Mouse (Mus musculus) hindbrain, embryonic 11.5 days (tissue): ENCODE measurements at regions not wholly inside any gene's neighbourhood (a gene's known extent, or its start where the extent isn't known, plus 50 kb on each side); places are given as distances from the start of the nearest gene placed in this dataset.
A peak's percentile ranks its signal among the peaks of the same experiment; 100 is the strongest.

ENCODE experiments used
- ATAC-seq: fragments of 200-750 bp; cut with Nextera tagmentation; 2 replicates; pipeline ENCODE4 v1.8.0; 2017; ENCODE audit warnings: mild to moderate bottlenecking, moderate TSS enrichment, moderate library complexity; ENCODE audit not compliant: low FRiP score
- DNase-seq: peaks from one replicate; pipeline ENCODE4 v3.0.0-alpha.2; 2015; ENCODE audit warnings: low spot score
- H3K27ac ChIP-seq: fragments of 300-500 bp; sonication (generic); 2 replicates; pipeline ENCODE4 v1.5.1; 2014; ENCODE audit warnings: mild to moderate bottlenecking, low read depth, low read length
- H3K27me3 ChIP-seq: fragments of 300-500 bp; sonication (generic); 2 replicates; pipeline ENCODE4 v1.6.1; 2014; ENCODE audit warnings: mild to moderate bottlenecking, low read length, moderate library complexity, mixed read lengths; ENCODE audit not compliant: control insufficient read depth, insufficient read depth
- H3K36me3 ChIP-seq: fragments of 300-500 bp; sonication (generic); 2 replicates; pipeline ENCODE4 v1.6.1; 2014; ENCODE audit warnings: mild to moderate bottlenecking, low read length, moderate library complexity, mixed read lengths; ENCODE audit not compliant: control insufficient read depth, insufficient read depth
- H3K4me1 ChIP-seq: fragments of 300-500 bp; sonication (generic); replicated peaks from 2 replicates; pipeline ENCODE4 v1.6.1; 2014; ENCODE audit warnings: low read length, mixed read lengths; ENCODE audit not compliant: control insufficient read depth, insufficient read depth
- H3K4me2 ChIP-seq: fragments of 300-500 bp; sonication (generic); replicated peaks from 2 replicates; pipeline ENCODE4 v1.6.1; 2014; ENCODE audit warnings: mild to moderate bottlenecking, low read depth, low read length
- H3K4me3 ChIP-seq: fragments of 300-500 bp; sonication (generic); 2 replicates; pipeline ENCODE4 v1.5.1; 2014; ENCODE audit warnings: low read depth, low read length
- H3K9ac ChIP-seq: fragments of 300-500 bp; sonication (generic); 2 replicates; pipeline ENCODE4 v1.6.1; 2014; ENCODE audit warnings: low read depth, low read length
- H3K9me3 ChIP-seq: fragments of 300-500 bp; sonication (generic); 2 replicates; pipeline ENCODE4 v1.6.1; 2016; ENCODE audit warnings: low read length; ENCODE audit not compliant: control insufficient read depth
- WGBS: fragments of 180-500 bp; shearing (Covaris S2); extraction: QIAGEN DNeasy Blood & Tissue Kit; methylation state at CpG from one replicate; pipeline ENCODE4 v1.1.7; 2014; 5-methylcytosine and 5-hydroxymethylcytosine counted together

DNA sequence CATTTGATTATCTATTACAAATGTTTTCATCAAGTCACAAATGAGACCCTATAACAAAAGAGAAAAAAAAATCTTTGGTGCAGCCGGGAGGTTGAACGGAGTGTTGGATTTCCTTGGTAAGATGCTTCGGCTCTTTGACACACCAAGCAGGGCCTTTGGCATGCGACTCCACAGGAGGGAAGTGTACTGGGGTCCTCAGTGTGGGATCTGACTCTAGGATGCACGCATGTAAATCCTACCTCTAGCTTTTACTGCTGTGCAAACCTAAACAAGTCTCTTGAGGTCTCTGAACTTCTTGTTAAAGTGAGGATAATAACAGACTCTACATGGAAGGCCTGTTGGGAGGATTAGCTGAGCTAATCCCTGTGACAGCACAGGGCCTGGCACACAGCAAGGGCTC lies 257.6 kb upstream of the Irx3 start:
- peaks cover 3% of the 10 kb centered on the region; the same call in 1 of the 2 replicates for H3K27me3 ChIP-seq
- H3K36me3 ChIP-seq, result no peaks in the 10 kb centered on the region
- no peak for DNase-seq
- WGBS, result 42% methylated on average over 5 of the region's 5 CpGs
- peaks cover 6% of the 10 kb centered on the region for H3K4me1 ChIP-seq
- no peak for ATAC-seq
- no peaks in the 10 kb centered on the region for H3K9me3 ChIP-seq
- no peak overlapping the region for H3K4me2 ChIP-seq
- no peak overlapping the region for H3K9ac ChIP-seq
- no peak overlapping the region for H3K27ac ChIP-seq
- H3K4me3 ChIP-seq, result no peak overlapping the region

- no peak for ATAC-seq
- Histone ChIP-seq H3K4me2 (no peak overlapping the region), H3K9ac (no peak overlapping the region), H3K27ac (no peak overlapping the region), H3K4me3 (no peak overlapping the region), H3K4me1 (peaks cover 2% of the 10 kb centered on the region; the same call in 1 of the 2 replicates), H3K27me3 (peaks cover 3% of the 10 kb centered on the region; the same call in 1 of the 2 replicates), H3K9me3 (no peaks in the 10 kb centered on the region), H3K36me3 (no peaks in the 10 kb centered on the region)
- WGBS, result 35% methylated on average over 10 of the region's 10 CpGs
- DNase-seq, result peak; percentile 36
These were observed 257.1 kb upstream of the Irx3 start for GRCm38 (mm10) chr8:92058953-92059352.

- Histone ChIP-seq H3K9me3 (no peaks in the 10 kb centered on the region), H3K4me1 (peaks cover 2% of the 10 kb centered on the region; the same call in 1 of the 2 replicates), H3K27me3 (peaks cover 3% of the 10 kb centered on the region; the same call in 1 of the 2 replicates), H3K36me3 (no peaks in the 10 kb centered on the region), H3K4me3 (no peak overlapping the region), H3K27ac (no peak overlapping the region), H3K4me2 (no peak overlapping the region), H3K9ac (no peak overlapping the region)
- 43% methylated on average over 8 of the region's 8 CpGs for WGBS
- ATAC-seq, result no peak
- no peak for DNase-seq
These were observed 256.0 kb upstream of the Irx3 start for GRCm38 (mm10) chr8:92057857-92058256.

GRCm38 (mm10) chr8:92055590-92055989 lies 253.7 kb upstream of the Irx3 start:
- Histone ChIP-seq H3K27me3 (no peaks in the 10 kb centered on the region), H3K36me3 (no peaks in the 10 kb centered on the region), H3K27ac (no peak overlapping the region), H3K4me2 (no peak overlapping the region), H3K9ac (no peak overlapping the region), H3K4me3 (no peak overlapping the region), H3K4me1 (peaks cover 2% of the 10 kb centered on the region; the same call in 1 of the 2 replicates), H3K9me3 (no peaks in the 10 kb centered on the region)
- ATAC-seq (no peak), DNase-seq (no peak)
- WGBS, result 79% methylated on average over 4 of the region's 4 CpGs

GRCm38 (mm10) chr8:92044695-92045094 lies 242.8 kb upstream of the Irx3 start:
- no peaks in the 10 kb centered on the region for H3K36me3 ChIP-seq
- H3K4me3 ChIP-seq, result no peak overlapping the region
- ATAC-seq (no peak), DNase-seq (no peak)
- 93% methylated on average over 3 of the region's 3 CpGs for WGBS
- no peak overlapping the region for H3K4me2 ChIP-seq
- peaks cover 5% of the 10 kb centered on the region for H3K4me1 ChIP-seq
- no peak overlapping the region for H3K27ac ChIP-seq
- no peaks in the 10 kb centered on the region for H3K9me3 ChIP-seq
- H3K27me3 ChIP-seq, result no peaks in the 10 kb centered on the region; the same call in 1 of the 2 replicates
- H3K9ac ChIP-seq, result no peak overlapping the region

DNA sequence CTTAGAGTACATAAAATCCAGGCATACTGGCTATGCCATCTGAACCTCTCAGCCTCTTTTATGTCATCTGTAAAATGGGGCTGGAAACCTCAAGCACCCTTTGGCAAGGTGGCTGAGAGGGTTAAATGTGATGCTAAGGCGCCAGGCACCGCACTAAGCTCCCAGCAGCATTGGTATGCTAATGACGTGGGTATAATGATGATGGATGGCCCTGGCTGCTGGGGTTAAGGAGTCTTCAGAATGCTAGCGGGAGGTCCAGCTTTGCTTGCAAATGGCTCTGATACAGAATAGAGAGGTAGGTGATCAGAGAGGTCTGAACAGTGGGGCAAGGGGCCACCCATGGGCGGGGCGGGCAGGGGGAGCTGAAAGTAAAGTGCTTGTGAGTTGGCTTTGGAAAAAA lies 241.1 kb upstream of the Irx3 start:
- Histone ChIP-seq H3K4me1 (peaks cover 5% of the 10 kb centered on the region), H3K9ac (no peak overlapping the region), H3K9me3 (no peaks in the 10 kb centered on the region), H3K36me3 (no peaks in the 10 kb centered on the region), H3K27me3 (no peaks in the 10 kb centered on the region), H3K4me3 (no peak overlapping the region), H3K4me2 (no peak overlapping the region), H3K27ac (no peak overlapping the region)
- WGBS, result 2% methylated on average over 6 of the region's 6 CpGs
- ATAC-seq, result peak; percentile 57
- DNase-seq, result peak; percentile 74

DNA sequence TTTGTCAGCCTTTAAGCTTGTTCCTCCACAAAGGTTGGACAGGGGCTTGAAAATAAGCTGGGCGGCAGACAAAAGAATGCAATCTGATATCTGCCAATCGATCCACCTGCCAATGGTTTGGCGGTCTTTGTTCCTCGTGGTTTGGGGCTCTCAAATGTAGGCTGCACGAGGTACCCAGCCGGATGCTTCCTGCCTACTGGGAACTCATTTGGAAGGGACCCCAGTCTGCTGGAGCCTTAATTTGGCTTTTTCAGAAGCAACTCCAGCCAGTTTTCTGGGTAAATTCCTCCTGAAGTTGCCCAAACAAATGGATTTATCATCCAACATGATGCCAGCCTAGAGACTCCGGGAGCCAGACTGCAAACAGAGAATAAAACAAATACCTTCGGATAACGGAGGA lies 228.1 kb upstream of the Irx3 start:
- Histone ChIP-seq H3K4me1 (0 out of 2 replicates have a peak, but pooled peaks cover 3% of the 10 kb centered on the region), H3K36me3 (no peaks in the 10 kb centered on the region), H3K4me2 (no peak overlapping the region), H3K27me3 (peaks cover 6% of the 10 kb centered on the region; the same call in 1 of the 2 replicates), H3K4me3 (no peak overlapping the region), H3K9me3 (no peaks in the 10 kb centered on the region), H3K9ac (no peak overlapping the region), H3K27ac (peak overlapping the region; percentile 45; the same call in 1 of the 2 replicates)
- ATAC-seq (no peak), DNase-seq (no peak)
- WGBS, result 27% methylated on average over 9 of the region's 9 CpGs

- Histone ChIP-seq H3K4me3 (no peak overlapping the region), H3K4me1 (0 out of 2 replicates have a peak, but pooled peaks cover 3% of the 10 kb centered on the region), H3K9ac (no peak overlapping the region), H3K27me3 (peaks cover 6% of the 10 kb centered on the region; the same call in 1 of the 2 replicates), H3K4me2 (no peak overlapping the region), H3K9me3 (no peaks in the 10 kb centered on the region), H3K36me3 (no peaks in the 10 kb centered on the region), H3K27ac (peak overlapping the region; percentile 45; the same call in 1 of the 2 replicates)
- WGBS, result 14% methylated on average over 6 of the region's 6 CpGs
- ATAC-seq (no peak), DNase-seq (peak; percentile 37)
These were observed 227.6 kb upstream of the Irx3 start for GRCm38 (mm10) chr8:92029516-92029915.

DNA sequence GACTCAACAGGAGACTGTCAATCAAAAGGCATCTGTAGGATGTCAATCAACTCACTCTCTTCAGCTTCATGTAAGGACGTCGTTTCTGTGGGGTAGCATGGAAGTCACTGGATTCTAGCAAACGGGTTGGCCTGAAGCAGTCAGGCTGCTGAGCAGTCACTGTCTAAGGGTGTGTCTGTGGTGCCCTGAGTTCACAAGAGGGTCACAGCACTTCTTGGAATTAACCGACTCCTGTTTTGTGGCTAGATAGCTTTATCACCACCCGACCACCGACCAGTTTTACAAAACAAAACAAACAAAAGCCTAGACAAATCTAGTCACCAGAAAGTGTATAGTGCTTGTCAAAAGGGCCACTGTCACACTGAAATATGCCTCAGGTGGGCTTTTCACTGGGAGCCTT lies 226.4 kb upstream of the Irx3 start:
- WGBS, result 8% methylated on average over 6 of the region's 6 CpGs
- ATAC-seq (no peak), DNase-seq (no peak)
- H3K4me3 ChIP-seq, result no peak overlapping the region
- H3K9ac ChIP-seq, result no peak overlapping the region
- H3K36me3 ChIP-seq, result no peaks in the 10 kb centered on the region
- H3K9me3 ChIP-seq, result no peaks in the 10 kb centered on the region
- no peak overlapping the region for H3K27ac ChIP-seq
- H3K4me2 ChIP-seq, result no peak overlapping the region
- H3K27me3 ChIP-seq, result peaks cover 6% of the 10 kb centered on the region
- peaks cover 9% of the 10 kb centered on the region for H3K4me1 ChIP-seq
